Mouse (Mus musculus) kidney, embryonic 16.5 days (tissue): Measurements from ENCODE around the gene Supt6. TPM values are rescaled to one million over a fixed set of nuclear protein-coding genes. Genes with fewer than 3 reads are reported as not detected.

Source experiments
- ATAC-seq: fragments of 200-750 bp; cut with Nextera tagmentation; 2 replicates; pipeline ENCODE4 v1.8.0; 2017; ENCODE audit warnings: moderate TSS enrichment; ENCODE audit not compliant: low FRiP score, low TSS enrichment
- H3K27ac ChIP-seq: fragments of 300-500 bp; sonication (generic); 2 replicates; pipeline ENCODE4 v1.5.1; 2014; ENCODE audit warnings: low read length
- H3K27me3 ChIP-seq: fragments of 300-500 bp; sonication (generic); 2 replicates; pipeline ENCODE4 v1.6.1; 2014; ENCODE audit warnings: low read length, control low read depth, mixed read lengths; ENCODE audit not compliant: insufficient read depth
- H3K36me3 ChIP-seq: fragments of 300-500 bp; sonication (generic); 2 replicates; pipeline ENCODE4 v1.6.1; 2014; ENCODE audit warnings: low read length, control low read depth, mixed read lengths; ENCODE audit not compliant: insufficient read depth
- H3K4me1 ChIP-seq: fragments of 300-500 bp; sonication (generic); 2 replicates; pipeline ENCODE4 v1.6.1; 2014; ENCODE audit warnings: low read length, control low read depth, mixed read lengths; ENCODE audit not compliant: insufficient read depth
- H3K4me2 ChIP-seq: fragments of 300-500 bp; sonication (generic); replicated peaks from 2 replicates; pipeline ENCODE4 v1.6.1; 2014; ENCODE audit warnings: low read depth, low read length
- H3K4me3 ChIP-seq: fragments of 300-500 bp; sonication (generic); 2 replicates; pipeline ENCODE4 v1.5.1; 2014; ENCODE audit warnings: mild to moderate bottlenecking, low read length
- H3K9ac ChIP-seq: fragments of 300-500 bp; sonication (generic); replicated peaks from 2 replicates; pipeline ENCODE4 v1.6.1; 2014; ENCODE audit warnings: low read length
- H3K9me3 ChIP-seq: fragments of 300-500 bp; sonication (generic); 2 replicates; pipeline ENCODE4 v1.6.1; 2016; ENCODE audit warnings: low read length, control low read depth
- WGBS: fragments of 180-500 bp; shearing (Covaris S2); extraction: QIAGEN DNeasy Blood & Tissue Kit; methylation state at CpG from one replicate; pipeline ENCODE4 v1.1.7; 2014; 5-methylcytosine and 5-hydroxymethylcytosine counted together
- polyA plus RNA-seq: library from polyadenylated mRNA; unstranded; fragments of >200 nt; fragmentation: Nextera tagmentation; extraction: Ambion mirVana; gene quantifications from 2 replicates; pipeline ENCODE4 v1.2.1, GENCODE M21; 2015

The Supt6 gene
- polyA plus RNA-seq, 1 experiment from 2014 or later: 31.5 TPM

DNA sequence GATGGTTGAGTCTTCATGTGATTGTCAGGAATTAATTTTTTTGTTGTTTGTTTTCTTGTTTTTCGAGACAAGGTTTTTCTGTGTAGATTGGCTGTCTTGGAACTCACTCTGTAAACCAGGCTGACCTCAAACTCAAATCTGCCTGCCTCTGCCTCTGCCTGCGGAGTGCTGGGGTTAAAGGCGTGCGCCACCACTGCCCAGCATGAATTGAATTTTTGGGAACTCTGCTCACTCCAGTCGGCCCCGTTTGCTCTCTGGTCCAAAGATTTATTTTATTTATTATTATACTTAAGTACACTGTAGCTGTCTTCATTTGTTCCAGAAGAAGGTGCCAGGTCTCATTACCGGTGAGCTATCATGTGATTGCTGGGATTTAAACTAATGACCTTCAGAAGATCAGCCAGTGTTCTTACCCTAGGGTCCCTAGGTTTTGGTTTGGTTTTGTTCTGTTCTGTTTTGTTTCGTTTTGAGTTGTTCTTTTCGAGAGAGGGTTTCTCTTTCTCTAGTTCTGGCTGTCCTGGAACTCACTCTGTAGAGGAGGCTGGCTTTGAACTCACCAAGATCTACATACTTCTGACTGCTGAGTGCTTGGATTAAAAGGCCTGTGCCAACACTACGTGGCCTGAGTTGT lies 61.8 kb downstream of the Supt6 start:
- H3K27ac ChIP-seq: peak overlapping the region; percentile 58; the same call in 1 of the 2 replicates
- no peaks in the 10 kb centered on the region for H3K9me3 ChIP-seq
- 51% methylated on average over 10 of the region's 10 CpGs for WGBS
- H3K4me1 ChIP-seq: peaks cover 50% of the 10 kb centered on the region
- peak overlapping the region; percentile 48 for H3K4me2 ChIP-seq
- H3K27me3 ChIP-seq: no peaks in the 10 kb centered on the region
- H3K4me3 ChIP-seq: peak overlapping the region; percentile 90
- peaks cover 26% of the 10 kb centered on the region for H3K36me3 ChIP-seq
- peak overlapping the region; percentile 57; the same call in 1 of the 2 replicates for H3K9ac ChIP-seq
- no peak for ATAC-seq

DNA sequence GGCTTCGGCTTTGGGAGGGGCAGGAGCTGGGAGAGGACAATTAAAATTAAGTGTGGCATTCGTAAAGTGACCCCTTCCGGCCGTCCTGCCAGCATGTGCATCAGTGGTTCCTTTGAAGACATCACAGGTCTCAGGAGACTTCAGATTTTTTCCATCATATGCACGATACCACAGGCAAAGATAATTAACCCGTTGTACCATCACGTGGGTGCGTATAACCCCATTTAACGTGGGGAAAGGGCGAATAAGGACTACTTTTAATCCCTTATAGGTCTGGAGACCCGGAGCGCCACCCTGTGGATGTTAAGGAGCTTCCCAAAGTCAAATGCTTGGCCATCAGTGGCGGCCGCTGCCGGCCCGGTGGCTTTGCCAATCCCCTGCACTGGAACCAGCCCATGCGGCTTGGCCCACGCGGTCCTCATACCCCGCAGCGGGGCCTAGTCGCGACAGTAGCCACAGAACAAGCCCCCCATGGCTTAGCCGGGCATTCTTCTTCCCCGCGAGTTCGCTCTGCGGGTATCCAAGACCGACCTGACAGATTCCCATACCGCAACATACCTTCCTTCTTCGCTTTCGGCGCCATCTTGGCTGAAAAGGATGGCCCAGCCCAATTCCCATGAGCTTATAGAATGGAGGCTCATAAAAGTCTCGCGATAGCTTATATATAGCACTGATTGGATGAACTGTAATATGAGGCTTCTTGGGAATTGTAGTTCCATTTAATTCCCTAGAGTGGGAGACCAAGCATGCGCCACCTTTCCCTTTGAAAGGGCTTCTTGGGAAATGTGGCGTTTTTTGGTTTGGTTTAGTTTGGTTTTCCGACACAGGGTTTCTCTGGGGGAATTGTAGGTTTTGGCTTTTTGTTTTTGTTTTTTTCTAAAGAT lies 62.6 kb downstream of the Supt6 start, which contains the start of gene Rpl23a:
Gene Rpl23a (minus strand): TSS at position 624 of the 884 bp plus-strand sequence.
- peak within 1 kb of the TSS; percentile 62 for H3K4me2 ChIP-seq
- H3K27me3 ChIP-seq: no peaks in the 10 kb centered on the region
- peak within 1 kb of the TSS; percentile 90 for H3K4me3 ChIP-seq
- peaks cover 26% of the 10 kb centered on the region for H3K36me3 ChIP-seq
- H3K27ac ChIP-seq: peak within 1 kb of the TSS; percentile 91
- WGBS: under 1% methylated on average over 38 of the region's 38 CpGs
- peak within 1 kb of the TSS; percentile 97 for H3K9ac ChIP-seq
- peak; percentile 87 for ATAC-seq
- H3K9me3 ChIP-seq: no peaks in the 10 kb centered on the region
- H3K4me1 ChIP-seq: peaks cover 53% of the 10 kb centered on the region

DNA sequence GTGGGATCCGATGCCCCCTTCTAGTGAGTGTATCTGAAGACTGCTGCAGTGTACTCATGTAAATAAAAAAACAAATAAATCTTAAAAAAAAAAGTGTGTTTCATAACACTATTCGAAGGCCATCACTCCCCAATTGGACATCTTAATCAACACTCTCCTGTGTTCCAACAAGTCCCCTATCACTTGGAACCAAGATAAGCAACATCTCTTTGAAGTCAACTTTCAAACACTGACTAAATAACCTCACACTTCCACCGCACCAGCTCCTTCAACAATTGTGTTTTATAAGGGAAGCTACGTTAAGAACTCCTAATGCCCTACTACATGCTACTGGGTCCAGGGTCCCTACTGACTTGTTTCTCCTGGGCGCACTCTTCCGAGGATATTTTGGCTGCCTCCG lies 63.3 kb downstream of the Supt6 start:
- ATAC-seq: no peak

DNA sequence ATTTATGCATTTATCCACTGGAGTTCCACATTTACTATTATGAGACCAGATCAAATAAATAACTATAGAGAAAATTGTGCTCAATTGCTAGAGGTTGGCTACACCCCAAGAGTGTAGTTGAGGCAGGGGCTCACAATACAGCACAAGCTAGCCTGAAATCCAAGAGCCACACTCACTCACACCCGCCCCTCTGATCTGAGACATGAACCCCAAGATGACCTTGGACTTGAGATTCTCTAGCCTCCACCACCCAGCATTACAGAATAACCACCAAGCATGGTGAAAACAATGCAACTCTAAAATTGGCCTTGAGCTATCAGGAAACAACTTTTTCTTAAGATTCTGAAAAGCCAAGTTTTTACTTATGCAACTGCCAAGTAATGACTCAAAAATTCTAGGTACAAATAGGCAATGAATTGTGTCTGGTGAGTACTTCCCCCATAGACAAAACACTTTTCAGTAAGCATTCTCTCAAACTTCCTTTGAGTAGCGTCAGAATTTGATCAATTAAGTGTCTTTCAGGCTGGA lies 63.9 kb downstream of the Supt6 start:
- Histone ChIP-seq H3K9ac (peak overlapping the region; percentile 97), H3K4me2 (peak overlapping the region; percentile 62), H3K27ac (no peak overlapping the region), H3K9me3 (no peaks in the 10 kb centered on the region), H3K36me3 (peaks cover 26% of the 10 kb centered on the region), H3K4me1 (peaks cover 53% of the 10 kb centered on the region), H3K4me3 (peak overlapping the region; percentile 90), H3K27me3 (no peaks in the 10 kb centered on the region)
- no peak for ATAC-seq
- WGBS: 38% methylated on average over 2 of the region's 2 CpGs

More for the DNA sequence above, 63.3 kb downstream of the Supt6 start:
- Histone ChIP-seq H3K27ac (peak overlapping the region; percentile 91), H3K4me1 (peaks cover 53% of the 10 kb centered on the region), H3K4me2 (peak overlapping the region; percentile 62), H3K9me3 (no peaks in the 10 kb centered on the region), H3K27me3 (no peaks in the 10 kb centered on the region), H3K9ac (peak overlapping the region; percentile 97), H3K36me3 (peaks cover 26% of the 10 kb centered on the region), H3K4me3 (peak overlapping the region; percentile 90)
- 6% methylated on average over 7 of the region's 7 CpGs for WGBS

DNA sequence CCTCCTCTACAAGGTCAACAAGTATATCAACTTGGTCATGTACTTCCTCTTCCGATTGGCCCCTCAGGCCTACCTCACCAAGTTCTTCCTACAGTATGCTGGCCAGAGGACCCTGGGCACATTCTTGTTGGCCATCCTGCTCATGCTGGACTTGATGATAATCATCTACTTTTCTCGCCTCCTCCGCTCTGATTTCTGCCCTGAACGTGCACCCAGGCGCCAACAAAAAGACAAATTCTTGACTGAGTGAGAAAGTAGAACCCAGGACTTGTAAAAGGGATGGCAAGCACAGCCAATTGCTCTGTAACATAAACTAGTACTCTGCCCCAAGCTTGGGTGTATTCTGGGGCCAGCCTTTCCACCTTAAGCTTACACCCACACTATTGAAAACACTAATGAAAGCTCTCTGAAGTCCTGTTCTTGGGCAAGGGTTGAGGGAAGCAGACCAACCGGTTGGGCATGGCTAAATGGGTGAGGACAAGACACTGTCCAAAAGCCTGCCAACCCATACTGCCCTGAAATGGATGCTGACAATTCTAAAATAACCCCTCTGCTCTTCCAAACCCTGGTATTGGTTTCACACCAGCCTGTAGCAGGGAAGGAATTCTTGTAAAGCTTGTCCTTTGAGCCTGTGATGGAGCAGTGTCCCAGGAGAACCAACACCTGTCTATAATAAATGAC lies 65.6 kb downstream of the Supt6 start:
- H3K36me3 ChIP-seq: peaks cover 26% of the 10 kb centered on the region
- H3K4me1 ChIP-seq: peaks cover 55% of the 10 kb centered on the region
- no peak for ATAC-seq
- H3K4me2 ChIP-seq: peak overlapping the region; percentile 86
- H3K9me3 ChIP-seq: no peaks in the 10 kb centered on the region
- H3K9ac ChIP-seq: peak overlapping the region; percentile 85
- peak overlapping the region; percentile 95; the same call in 1 of the 2 replicates for H3K27ac ChIP-seq
- H3K27me3 ChIP-seq: no peaks in the 10 kb centered on the region
- 68% methylated on average over 6 of the region's 6 CpGs for WGBS
- peak overlapping the region; percentile 73; the same call in 1 of the 2 replicates for H3K4me3 ChIP-seq

DNA sequence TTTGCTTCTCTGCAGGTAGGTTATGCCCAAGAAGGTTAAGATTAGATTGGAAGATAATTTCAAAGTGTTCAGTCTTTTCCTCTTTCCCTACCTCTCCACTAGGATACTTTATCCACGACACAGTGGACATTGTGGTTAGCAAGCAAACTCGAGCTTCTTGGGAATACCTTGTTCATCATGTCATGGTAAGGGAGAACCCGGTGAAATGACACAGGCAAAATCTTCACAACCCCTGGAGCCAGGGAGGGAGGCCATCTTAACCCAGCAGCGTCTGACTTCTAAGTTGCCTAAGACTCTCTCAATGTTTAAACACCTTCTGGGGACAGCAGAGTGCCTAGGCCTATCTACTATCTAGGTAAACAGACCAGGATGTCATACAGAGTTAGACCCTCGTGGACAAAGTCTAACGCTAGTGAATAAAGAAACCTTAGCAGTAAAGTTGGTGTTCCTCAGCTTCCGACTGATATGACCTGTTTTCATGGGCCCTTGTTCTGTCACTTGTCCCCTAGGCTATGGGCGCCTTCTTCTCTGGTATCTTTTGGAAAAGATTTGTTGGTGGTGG lies 66.3 kb downstream of the Supt6 start:
- Histone ChIP-seq H3K9ac (peak overlapping the region; percentile 85), H3K4me3 (peak overlapping the region; percentile 73), H3K27ac (peak overlapping the region; percentile 95), H3K9me3 (no peaks in the 10 kb centered on the region), H3K4me1 (peaks cover 55% of the 10 kb centered on the region), H3K27me3 (no peaks in the 10 kb centered on the region), H3K36me3 (peaks cover 26% of the 10 kb centered on the region), H3K4me2 (peak overlapping the region; percentile 86)
- no peak for ATAC-seq
- 27% methylated on average over 8 of the region's 8 CpGs for WGBS

DNA sequence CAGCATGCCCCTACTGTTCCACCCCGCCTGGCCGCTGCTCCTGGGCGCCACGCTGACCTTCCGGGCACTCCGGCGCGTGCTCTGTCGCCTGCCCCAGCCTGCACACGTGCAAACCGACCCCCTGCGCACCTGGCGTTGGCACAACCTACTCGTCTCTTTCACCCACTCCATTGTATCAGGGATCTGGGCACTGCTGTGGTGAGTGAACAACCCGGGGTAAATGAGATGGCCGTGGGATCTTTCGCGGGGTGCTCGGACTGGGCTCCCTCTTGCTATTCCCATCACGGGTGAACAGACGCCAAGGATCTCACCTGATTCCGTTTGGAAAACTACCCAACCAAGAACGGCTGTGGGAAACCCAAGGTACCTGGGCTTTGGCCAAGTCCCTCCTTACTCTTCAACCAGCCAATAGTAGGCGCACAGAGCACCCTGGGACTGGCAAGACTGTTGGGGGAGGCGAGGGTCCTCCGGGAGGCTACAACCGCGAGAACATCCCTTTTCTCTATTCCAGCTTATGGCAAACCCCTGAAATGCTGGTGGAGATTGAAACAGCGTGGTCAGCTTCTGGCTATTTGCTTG lies 66.8 kb downstream of the Supt6 start:
- no peaks in the 10 kb centered on the region for H3K27me3 ChIP-seq
- H3K4me3 ChIP-seq: peak overlapping the region; percentile 73
- H3K9ac ChIP-seq: peak overlapping the region; percentile 85
- H3K36me3 ChIP-seq: peaks cover 26% of the 10 kb centered on the region
- H3K4me1 ChIP-seq: peaks cover 51% of the 10 kb centered on the region
- no peaks in the 10 kb centered on the region for H3K9me3 ChIP-seq
- peak overlapping the region; percentile 95 for H3K27ac ChIP-seq
- peak overlapping the region; percentile 86 for H3K4me2 ChIP-seq
- under 1% methylated on average over 29 of the region's 29 CpGs for WGBS
- peak; percentile 10; the same call in 1 of the 2 replicates for ATAC-seq

DNA sequence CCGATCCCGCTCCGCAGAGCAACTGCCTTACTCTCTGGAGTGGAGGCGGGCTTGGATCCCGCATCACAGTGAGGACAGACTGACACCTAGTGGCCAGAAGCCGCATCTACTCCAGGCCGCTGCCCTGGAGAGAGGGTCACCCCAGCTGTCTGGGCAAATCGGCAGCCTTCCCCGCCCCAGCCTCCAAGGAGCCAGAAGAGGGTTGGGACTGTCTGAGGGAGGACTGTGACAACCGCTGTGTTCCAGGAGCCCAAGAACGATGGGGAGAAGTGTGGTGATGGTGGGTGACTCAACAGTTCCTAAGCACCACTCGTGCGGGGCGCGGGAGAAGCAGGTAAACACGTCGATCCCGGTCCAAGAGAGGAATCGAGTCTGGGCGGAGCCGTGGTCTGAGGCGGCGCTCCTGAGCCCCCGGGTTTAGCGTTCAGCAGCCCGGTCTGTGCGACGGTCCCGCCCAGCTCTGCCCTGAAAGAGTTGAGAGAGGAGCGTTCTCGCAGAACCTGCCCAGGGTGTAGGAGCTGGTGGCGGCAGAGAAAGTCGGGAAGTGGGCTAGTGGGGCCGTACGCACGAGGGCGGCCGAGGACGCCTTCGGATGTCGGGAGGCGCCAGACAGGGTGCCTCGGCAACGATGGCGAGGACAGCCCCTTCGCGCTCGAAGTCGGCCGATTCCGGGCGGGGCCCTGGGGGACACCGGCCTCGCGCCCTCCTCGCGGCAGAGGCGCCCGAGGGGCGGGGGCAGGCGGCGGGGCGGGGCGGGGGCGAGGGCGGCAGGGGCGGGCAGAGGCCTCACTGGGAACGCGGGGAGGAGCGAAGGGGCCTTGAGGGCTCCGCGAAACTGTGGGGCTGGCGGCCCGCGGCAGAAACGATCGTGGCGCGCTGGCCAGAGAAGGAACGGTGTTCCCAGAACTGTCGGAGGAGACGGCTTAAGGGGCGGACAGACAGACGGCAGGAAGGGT lies 67.6 kb downstream of the Supt6 start:
- peak overlapping the region; percentile 73 for H3K4me3 ChIP-seq
- peak overlapping the region; percentile 86 for H3K4me2 ChIP-seq
- ATAC-seq: peak; percentile 86
- H3K4me1 ChIP-seq: peaks cover 50% of the 10 kb centered on the region
- peak overlapping the region; percentile 85 for H3K9ac ChIP-seq
- peak overlapping the region; percentile 95 for H3K27ac ChIP-seq
- H3K9me3 ChIP-seq: no peaks in the 10 kb centered on the region
- WGBS: under 1% methylated on average over 62 of the region's 84 CpGs
- peaks cover 26% of the 10 kb centered on the region for H3K36me3 ChIP-seq
- H3K27me3 ChIP-seq: no peaks in the 10 kb centered on the region
